Mouse (Mus musculus): ENCODE results near the gene Urgcp.
A peak's percentile ranks its signal among the peaks of the same experiment; 100 is the strongest.

DNA sequence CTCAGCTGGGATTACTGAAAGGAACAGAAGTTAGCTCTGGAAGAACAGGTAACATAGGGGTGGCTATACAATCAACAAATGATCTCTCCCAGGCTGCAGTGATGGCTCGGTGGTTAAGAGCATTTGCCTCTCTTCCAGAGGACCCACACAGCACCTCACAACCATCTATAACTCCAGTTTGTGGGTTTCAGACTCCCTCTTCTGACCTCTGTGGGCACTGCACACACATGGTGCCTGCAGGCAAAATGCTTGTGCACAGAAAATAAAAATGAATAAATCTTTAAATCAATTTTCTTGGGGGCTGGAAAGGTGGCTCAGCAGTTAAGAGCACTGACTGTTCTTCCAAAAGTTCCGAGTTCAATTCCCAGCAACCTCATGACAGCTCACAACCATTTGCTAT, 16.3 kb upstream of the Urgcp start:
- TF ChIP-seq CTCF (IDR thresholded peaks at IDR 0.05; ENCODE audit: low read depth) (peak; percentile 64), EP300 (IDR thresholded peaks at IDR 0.05; ENCODE audit: low read depth) (0 out of 2 replicates have a peak, but pooled peaks have one; percentile 7)
